Mouse (Mus musculus): ENCODE results near the gene Wdfy3. TPM values are rescaled to one million over a fixed set of nuclear protein-coding genes. Genes with fewer than 3 reads are reported as not detected.
"Not testable (repeated sequence)": the region's sequence is repeated elsewhere in the genome, so short reads cannot be mapped to it uniquely, and the experiment has no call there.

Gene Wdfy3
- polyA plus RNA-seq (2016; fragmentation: Nextera tagmentation; extraction: Ambion mirVana) = 19.5 and 24.2 TPM in 2 replicates

DNA sequence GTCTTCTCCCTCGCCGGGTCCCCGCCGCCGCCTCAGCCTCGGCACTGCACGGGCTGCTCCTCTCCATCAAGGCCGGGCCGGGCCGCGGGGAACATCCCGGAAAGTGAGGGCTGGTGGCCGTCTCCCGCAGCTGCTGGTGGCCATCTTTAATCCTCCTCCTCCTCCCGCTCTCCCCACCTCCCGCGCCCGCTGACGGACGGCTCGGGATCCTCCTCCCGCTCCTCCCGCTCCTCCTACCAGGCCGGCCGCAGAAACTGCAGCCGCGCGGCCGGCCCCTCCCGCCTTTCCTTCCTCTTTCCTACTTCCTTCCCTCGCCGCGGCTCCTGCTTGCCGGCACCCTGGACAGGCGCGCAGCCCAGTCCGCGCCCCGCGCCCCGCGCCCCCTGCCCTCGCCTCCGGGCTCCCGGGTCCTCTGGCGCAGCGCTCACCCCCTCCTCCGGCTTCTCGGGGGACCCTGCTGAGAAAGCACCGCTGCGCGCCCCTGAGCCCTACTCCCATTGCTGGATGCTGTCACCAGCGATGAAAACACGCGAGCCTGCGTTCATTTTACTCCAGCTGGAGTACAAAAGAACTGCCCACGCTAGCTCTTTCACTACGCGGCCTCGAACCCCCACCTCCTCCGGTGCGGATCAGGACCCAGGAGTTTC is at the start of gene Wdfy3:
Gene Wdfy3 (minus strand): TSS at position 155 of the 647 bp plus-strand sequence.
- H3K27ac ChIP-seq = peak within 1 kb of the TSS; percentile 100
- H3K36me3 ChIP-seq = peaks cover 23% of the 10 kb centered on the region
- no peaks in the 10 kb centered on the region for H3K27me3 ChIP-seq (ENCODE audit: insufficient read depth, poor library complexity, severe bottlenecking)
- peaks cover 48% of the 10 kb centered on the region for H3K4me1 ChIP-seq (replicated peaks)
- H3K4me3 ChIP-seq = peak within 1 kb of the TSS; percentile 87
- H3K9me3 ChIP-seq = no peaks in the 10 kb centered on the region
- WGBS = under 1% methylated on average over 62 of the region's 62 CpGs
- DNase-seq (ENCODE audit: low spot score) = peak; percentile 90

DNA sequence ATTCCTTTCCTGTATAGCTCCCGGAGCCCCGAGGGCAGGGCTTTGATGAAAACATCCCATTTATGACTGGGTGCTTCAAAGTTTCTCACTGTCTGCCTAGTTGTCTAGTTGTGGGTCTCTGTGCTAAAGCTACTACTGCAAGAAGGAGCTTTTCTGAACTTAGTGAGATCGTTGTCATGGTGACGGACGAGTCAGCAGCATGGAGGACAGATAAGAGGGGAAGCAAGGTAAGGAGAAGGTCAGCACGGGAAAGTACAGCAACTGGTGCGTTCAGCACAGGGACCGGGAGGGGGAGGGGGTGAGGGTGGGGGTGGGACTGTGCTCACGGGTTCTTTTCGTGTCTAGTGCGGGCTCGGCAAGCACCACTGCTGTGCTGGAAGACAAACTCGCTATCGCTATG is 43.3 kb upstream of the Wdfy3 start:
- H3K27me3 ChIP-seq (ENCODE audit: insufficient read depth, poor library complexity, severe bottlenecking) = no peaks in the 10 kb centered on the region
- DNase-seq (ENCODE audit: low spot score) = no peak
- H3K4me3 ChIP-seq = no peak overlapping the region
- peaks cover 12% of the 10 kb centered on the region for H3K4me1 ChIP-seq (replicated peaks)
- WGBS = 68% methylated on average over 14 of the region's 14 CpGs
- H3K36me3 ChIP-seq = no peaks in the 10 kb centered on the region
- no peaks in the 10 kb centered on the region for H3K9me3 ChIP-seq
- no peak overlapping the region for H3K27ac ChIP-seq

DNA sequence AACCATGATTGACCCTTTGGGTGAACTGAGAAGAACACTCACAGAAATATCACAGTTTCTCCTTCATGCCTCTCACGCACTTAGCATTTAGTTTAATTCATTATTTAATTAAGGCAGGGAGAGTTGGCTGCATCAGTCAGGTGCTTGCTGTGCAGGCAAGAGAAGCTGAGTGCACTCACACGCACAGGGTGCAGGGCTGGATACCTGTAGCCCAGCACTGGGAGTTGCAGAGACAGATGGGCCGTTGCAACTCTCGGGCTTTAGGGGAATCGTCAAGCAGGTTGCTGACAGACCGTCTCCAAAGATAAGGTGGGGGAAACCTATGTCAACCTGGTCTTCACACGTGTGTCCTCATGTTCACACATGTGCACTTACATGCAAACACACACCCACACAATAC is 42.3 kb upstream of the Wdfy3 start:
- peaks cover 12% of the 10 kb centered on the region for H3K4me1 ChIP-seq (replicated peaks)
- H3K27ac ChIP-seq = no peak overlapping the region
- H3K4me3 ChIP-seq = no peak overlapping the region
- H3K27me3 ChIP-seq (ENCODE audit: insufficient read depth, poor library complexity, severe bottlenecking) = no peaks in the 10 kb centered on the region
- WGBS = 88% methylated on average over 7 of the region's 7 CpGs
- no peaks in the 10 kb centered on the region for H3K36me3 ChIP-seq
- H3K9me3 ChIP-seq = no peaks in the 10 kb centered on the region
- no peak for DNase-seq (ENCODE audit: low spot score)

DNA sequence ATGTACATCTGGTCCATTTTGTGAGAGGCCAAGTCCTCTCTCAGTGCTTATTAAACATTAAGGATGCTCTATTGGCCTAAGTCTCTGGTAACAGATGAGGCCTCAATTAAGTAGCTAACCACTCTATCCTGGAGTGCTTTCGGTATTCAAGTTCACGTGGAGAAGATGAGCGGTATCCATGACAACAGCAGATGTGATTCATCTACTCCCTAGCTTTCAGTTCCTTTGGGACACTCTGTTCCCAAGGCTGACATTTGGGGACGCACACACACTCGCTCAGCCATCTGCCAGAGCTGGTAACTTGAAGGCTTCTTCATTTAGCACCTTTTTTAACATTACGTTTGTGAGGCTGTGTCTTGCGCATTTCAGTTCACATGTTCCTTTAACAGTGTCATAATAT is 40.3 kb upstream of the Wdfy3 start:
- Histone ChIP-seq H3K27ac (no peak overlapping the region), H3K4me3 (no peak overlapping the region), H3K9me3 (no peaks in the 10 kb centered on the region), H3K4me1 (replicated peaks) (peaks cover 12% of the 10 kb centered on the region), H3K36me3 (no peaks in the 10 kb centered on the region), H3K27me3 (ENCODE audit: insufficient read depth, poor library complexity, severe bottlenecking) (no peaks in the 10 kb centered on the region)
- whole genome bisulfite sequencing = 79% methylated on average over 7 of the region's 7 CpGs
- DNase-seq (ENCODE audit: low spot score) = no peak

DNA sequence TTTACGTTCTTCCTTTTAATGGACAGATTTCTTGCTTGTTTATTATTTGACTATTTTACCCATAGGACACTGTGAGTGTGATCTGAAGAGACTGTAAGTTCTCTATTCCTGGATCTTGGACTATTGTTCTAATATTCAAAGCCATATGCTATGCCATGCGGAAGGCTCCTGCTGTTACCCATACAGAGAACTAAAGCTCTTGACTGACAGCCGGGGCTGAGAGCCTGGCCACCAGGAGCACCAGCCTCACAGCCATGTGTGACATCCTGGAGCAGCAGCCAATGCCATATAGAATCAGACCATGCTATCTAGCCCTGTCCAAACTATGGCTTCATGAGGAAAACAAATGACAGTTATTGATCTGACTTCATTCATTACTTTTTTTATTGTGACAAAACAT is 36.2 kb upstream of the Wdfy3 start:
- no peak overlapping the region for H3K4me3 ChIP-seq
- no peaks in the 10 kb centered on the region for H3K36me3 ChIP-seq
- no peaks in the 10 kb centered on the region for H3K9me3 ChIP-seq
- WGBS = 69% methylated on average over 3 of the region's 3 CpGs
- H3K4me1 ChIP-seq (replicated peaks) = peaks cover 5% of the 10 kb centered on the region
- H3K27ac ChIP-seq = no peak overlapping the region
- no peak for DNase-seq (ENCODE audit: low spot score)
- H3K27me3 ChIP-seq (ENCODE audit: insufficient read depth, poor library complexity, severe bottlenecking) = no peaks in the 10 kb centered on the region

DNA sequence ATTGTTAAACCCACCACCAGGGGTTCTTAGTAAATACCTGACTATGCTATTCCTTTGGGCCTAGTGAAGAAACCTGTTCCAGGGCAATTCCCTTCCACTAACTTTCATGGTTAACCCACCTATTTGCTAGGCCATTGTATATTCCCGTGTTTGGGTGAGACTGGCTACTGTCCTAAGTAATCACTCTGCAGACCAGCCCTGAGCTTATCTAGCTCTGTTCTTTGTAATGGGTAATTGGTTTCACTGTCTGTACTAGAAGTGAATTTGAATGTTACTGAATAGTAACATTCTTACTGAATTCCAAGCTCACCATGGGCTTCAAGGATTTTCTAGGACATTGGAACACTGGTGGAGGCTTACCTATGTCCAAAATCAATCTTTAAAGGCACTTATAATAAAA is 32.1 kb upstream of the Wdfy3 start:
- not testable (repeated sequence) for DNase-seq (ENCODE audit: low spot score)
- WGBS = 86% methylated on average over 1 of the region's 1 CpGs

DNA sequence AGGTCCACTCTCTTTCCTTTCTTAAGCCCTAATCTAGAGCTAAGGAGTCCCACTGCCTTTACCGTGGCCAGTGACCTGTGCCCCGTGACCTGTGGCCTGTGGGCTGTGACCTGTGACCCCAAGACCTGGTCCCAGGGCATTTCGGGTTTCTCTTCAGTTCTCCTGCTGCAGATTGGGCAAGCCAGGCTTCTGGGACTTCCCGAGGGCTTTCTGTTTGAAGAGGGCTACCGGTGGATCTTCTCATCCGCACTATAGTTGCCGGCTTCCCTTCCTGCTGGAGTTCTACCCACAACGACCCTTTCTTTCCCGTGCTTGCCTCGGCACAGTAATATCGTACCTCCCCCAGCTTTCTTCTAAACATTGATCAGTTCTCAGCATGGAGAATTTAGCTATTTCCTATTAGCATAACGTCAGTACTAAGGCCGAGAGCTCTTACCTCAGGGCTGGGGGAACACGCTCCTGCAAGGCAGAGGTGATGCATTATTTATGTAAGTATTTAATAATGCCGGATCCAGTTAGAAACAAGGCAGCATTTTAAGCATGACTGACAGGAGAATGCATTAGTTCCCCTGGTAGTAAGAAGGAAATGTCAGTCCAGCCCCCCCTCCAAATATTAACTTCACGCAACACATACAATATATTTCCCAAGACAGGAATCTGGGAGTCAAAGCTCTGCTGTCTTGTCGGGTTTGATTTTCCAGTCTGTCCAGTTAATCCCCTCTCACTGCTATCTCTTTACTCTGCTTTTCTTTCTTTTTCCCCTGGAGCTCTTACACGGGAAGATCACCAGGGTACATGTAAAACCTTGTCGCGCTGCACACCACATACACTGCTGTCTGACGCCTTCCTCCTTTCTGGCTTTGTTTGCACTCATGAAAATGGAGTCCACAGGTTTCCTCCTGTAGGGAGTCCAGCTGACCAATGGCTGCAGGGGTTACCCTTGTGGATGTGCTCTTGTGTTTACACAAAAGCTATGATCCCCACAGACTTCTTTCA is 30.8 kb upstream of the Wdfy3 start:
- Histone ChIP-seq H3K4me3 (no peak overlapping the region), H3K27ac (peak overlapping the region; percentile 59), H3K4me1 (replicated peaks) (peaks cover 21% of the 10 kb centered on the region), H3K27me3 (ENCODE audit: insufficient read depth, poor library complexity, severe bottlenecking) (no peaks in the 10 kb centered on the region), H3K9me3 (no peaks in the 10 kb centered on the region), H3K36me3 (no peaks in the 10 kb centered on the region)
- 52% methylated on average over 21 of the region's 21 CpGs for WGBS
- peak; percentile 25 for DNase-seq (ENCODE audit: low spot score)

More for the DNA sequence above, 32.1 kb upstream of the Wdfy3 start:
- H3K4me1 ChIP-seq (replicated peaks) = peaks cover 21% of the 10 kb centered on the region
- not testable (repeated sequence) for H3K36me3 ChIP-seq; H3K9me3 ChIP-seq; H3K27me3 ChIP-seq (ENCODE audit: insufficient read depth, poor library complexity, severe bottlenecking); H3K4me3 ChIP-seq; H3K27ac ChIP-seq

DNA sequence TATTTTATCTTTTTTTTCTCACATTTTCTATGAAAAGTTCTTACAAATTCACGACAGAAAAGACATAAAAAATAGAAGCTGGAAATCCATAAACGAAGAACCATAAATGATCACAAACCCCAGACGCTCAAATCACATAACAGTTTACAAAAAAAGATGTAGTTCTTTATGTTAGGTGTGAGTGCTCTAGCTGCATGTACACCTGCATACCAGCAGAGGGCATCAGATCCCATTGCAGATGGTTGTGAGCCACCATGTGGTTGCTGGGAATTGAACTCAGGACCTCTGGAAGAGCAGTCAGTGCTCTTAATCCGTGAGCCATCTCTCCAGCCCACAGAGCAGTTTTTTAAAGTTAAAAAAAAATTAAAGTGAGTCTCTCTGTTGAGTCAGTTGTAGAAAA is 25.9 kb upstream of the Wdfy3 start:
- Histone ChIP-seq H3K27ac (no peak overlapping the region), H3K9me3 (no peaks in the 10 kb centered on the region), H3K4me1 (replicated peaks) (peaks cover 12% of the 10 kb centered on the region), H3K36me3 (no peaks in the 10 kb centered on the region), H3K4me3 (no peak overlapping the region), H3K27me3 (ENCODE audit: insufficient read depth, poor library complexity, severe bottlenecking) (no peaks in the 10 kb centered on the region)
- DNase-seq (ENCODE audit: low spot score) = no peak
- WGBS = 84% methylated on average over 4 of the region's 4 CpGs

DNA sequence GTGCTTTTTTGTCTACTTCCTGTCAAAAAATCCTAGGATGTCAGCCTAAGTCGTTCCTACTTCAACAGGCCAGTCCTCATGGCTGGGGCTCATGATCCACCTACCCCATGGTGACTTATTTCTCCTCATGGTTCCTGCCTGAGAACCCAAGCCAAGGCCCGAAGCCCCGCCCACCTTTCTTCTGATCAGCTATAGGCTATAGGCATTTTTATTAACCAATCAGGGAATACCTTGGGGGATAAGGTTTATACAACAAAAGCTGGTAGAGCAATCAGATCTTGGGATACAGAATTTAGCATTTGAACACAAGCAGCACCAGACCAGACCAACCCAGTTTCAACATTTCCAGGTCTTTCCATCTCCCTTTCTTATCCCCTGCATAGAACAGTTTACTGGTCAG is 21.0 kb upstream of the Wdfy3 start:
- no peak for DNase-seq (ENCODE audit: low spot score)
- Histone ChIP-seq H3K9me3 (no peaks in the 10 kb centered on the region), H3K4me3 (no peak overlapping the region), H3K4me1 (replicated peaks) (no peaks in the 10 kb centered on the region), H3K27me3 (ENCODE audit: insufficient read depth, poor library complexity, severe bottlenecking) (no peaks in the 10 kb centered on the region), H3K36me3 (no peaks in the 10 kb centered on the region), H3K27ac (no peak overlapping the region)
- WGBS = 88% methylated on average over 3 of the region's 3 CpGs

DNA sequence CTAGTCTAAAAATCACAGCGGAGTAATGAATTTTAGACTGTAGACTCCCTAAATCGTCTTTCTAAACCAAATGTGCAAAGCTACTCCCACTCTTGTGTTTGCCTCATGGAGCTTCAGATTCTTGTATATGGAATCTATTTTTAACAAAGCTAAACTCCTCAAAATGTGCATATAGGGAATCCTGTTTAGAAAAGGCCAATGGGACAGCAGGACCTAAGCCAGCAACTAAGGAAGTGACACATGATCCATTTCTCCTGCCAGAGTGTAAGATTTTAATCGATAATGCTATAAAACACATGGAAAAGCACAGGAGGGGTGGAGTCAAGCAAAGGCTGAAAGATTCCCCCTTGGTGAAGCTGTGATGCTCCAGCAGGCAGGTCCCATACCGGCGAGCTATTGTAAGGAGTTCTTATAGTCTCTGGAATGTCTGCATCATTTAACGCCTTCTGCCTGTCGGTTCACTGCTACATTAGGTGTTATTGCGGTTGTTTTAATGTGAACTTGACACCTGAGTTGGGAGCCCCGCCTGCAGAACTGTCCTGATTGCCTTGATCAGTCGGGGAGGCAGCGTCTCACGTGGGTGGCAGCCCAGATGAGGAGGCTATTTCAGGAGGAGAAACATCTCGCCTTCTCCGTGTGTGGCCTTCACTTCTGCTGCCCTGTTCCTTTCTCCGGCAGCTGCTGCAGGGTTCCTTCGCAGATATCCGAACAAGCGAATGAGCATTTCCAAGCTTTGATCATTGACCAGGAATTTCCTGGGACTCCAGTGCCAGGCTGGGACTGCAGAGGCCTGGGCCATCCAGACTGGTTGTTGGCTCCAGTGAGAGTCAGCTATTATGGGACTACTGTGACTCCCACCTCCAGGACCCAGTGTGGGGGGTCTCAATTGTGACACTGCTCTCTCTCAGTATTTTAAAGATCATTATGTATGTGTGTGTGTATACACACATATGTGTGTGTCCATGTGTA is 15.3 kb upstream of the Wdfy3 start:
- Histone ChIP-seq H3K27ac (no peak overlapping the region), H3K27me3 (ENCODE audit: insufficient read depth, poor library complexity, severe bottlenecking) (no peaks in the 10 kb centered on the region), H3K36me3 (no peaks in the 10 kb centered on the region), H3K9me3 (no peaks in the 10 kb centered on the region), H3K4me1 (replicated peaks) (no peaks in the 10 kb centered on the region), H3K4me3 (no peak overlapping the region)
- WGBS = 54% methylated on average over 18 of the region's 18 CpGs
- DNase-seq (ENCODE audit: low spot score) = no peak

DNA sequence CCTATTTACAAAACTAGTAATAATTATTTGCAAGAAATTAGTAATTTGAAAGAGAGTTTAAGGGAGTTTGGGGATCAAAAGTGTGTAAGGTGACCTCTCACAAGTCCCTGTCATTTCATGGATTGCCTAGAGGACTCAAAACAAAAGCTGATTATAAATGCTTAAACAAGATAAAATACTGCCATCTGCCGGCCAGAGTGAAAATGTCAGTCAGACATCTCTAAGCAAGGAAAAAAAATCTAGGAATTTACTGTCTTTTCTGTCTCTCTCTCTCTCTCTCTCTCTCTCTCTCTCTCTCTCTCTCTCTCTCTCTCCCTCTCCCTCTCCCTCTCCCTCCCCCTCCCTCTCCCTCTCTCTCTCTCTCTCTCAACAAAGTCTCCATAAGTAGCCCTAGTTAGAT is 4.4 kb upstream of the Wdfy3 start:
- Histone ChIP-seq H3K4me3 (no peak overlapping the region), H3K27me3 (ENCODE audit: insufficient read depth, poor library complexity, severe bottlenecking) (no peaks in the 10 kb centered on the region), H3K27ac (no peak overlapping the region), H3K9me3 (no peaks in the 10 kb centered on the region), H3K36me3 (no peaks in the 10 kb centered on the region), H3K4me1 (replicated peaks) (peaks cover 28% of the 10 kb centered on the region)
- peak; percentile 50 for DNase-seq (ENCODE audit: low spot score)
- WGBS = 0% methylated on average over 1 of the region's 1 CpGs

DNA sequence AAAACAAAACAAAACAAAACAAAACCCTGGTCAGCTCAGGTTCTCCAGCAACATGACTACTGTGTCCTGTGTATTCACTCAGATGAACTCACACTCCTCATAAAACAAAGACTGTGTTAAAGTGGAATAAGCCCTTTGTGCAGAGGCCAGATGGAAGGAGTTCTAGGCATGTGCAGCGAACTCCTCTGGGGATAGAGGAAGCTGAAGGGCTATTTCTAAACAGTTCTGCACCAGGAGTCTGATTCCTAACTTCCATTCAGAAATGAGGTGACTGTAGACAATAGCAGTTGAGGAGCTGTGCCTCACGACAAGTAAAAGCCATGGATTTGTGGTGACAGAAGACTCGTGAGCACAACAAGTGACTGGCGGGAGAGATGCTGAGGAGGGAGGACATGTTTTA is 2.3 kb upstream of the Wdfy3 start:
- peaks cover 44% of the 10 kb centered on the region for H3K4me1 ChIP-seq (replicated peaks)
- peak; percentile 10 for DNase-seq (ENCODE audit: low spot score)

More for the DNA sequence above, 2.3 kb upstream of the Wdfy3 start:
- Histone ChIP-seq H3K27me3 (ENCODE audit: insufficient read depth, poor library complexity, severe bottlenecking) (no peaks in the 10 kb centered on the region), H3K4me3 (peak overlapping the region; percentile 87), H3K9me3 (no peaks in the 10 kb centered on the region), H3K36me3 (peaks cover 5% of the 10 kb centered on the region), H3K27ac (peak overlapping the region; percentile 100)
- 36% methylated on average over 4 of the region's 4 CpGs for WGBS
